Mouse (Mus musculus): Measurements from ENCODE around the gene Dnmt3b. TPM values are rescaled to one million over a fixed set of nuclear protein-coding genes. Genes with fewer than 3 reads are reported as not detected.
"Not testable (repeated sequence)": the region's sequence is repeated elsewhere in the genome, so short reads cannot be mapped to it uniquely, and the experiment has no call there.

Dnmt3b gene
- polyA plus RNA-seq, 3 experiments from 2014 or later, result 1.5 to 4.8 (median 3.7) TPM

GRCm38 (mm10) chr2:153638977-153639680 is 10.1 kb upstream of the Dnmt3b start:
- ATAC-seq, result peak; percentile 56

GRCm38 (mm10) chr2:153642496-153642895 is 6.8 kb upstream of the Dnmt3b start:
- no peak for ATAC-seq

GRCm38 (mm10) chr2:153642999-153643398 is 6.3 kb upstream of the Dnmt3b start:
- no peak for ATAC-seq

- no peak for ATAC-seq
Measured at GRCm38 (mm10) chr2:153648773-153649297, 415 bp upstream of the Dnmt3b start.

GRCm38 (mm10) chr2:153650014-153650687 is 901 bp downstream of the Dnmt3b start:
- peak; percentile 51 for ATAC-seq

- no peak for ATAC-seq
Measured at GRCm38 (mm10) chr2:153651681-153652080, 2.4 kb downstream of the Dnmt3b start.

- not testable (repeated sequence) for ATAC-seq
Measured at GRCm38 (mm10) chr2:153657659-153658058, 8.4 kb downstream of the Dnmt3b start.

- ATAC-seq, result no peak
Measured at GRCm38 (mm10) chr2:153660616-153661015, 11.4 kb downstream of the Dnmt3b start.

- ATAC-seq, result no peak
Measured at GRCm38 (mm10) chr2:153665401-153665800, 16.2 kb downstream of the Dnmt3b start.

- no peak for ATAC-seq
Measured at GRCm38 (mm10) chr2:153668754-153669376, 19.6 kb downstream of the Dnmt3b start.

GRCm38 (mm10) chr2:153670111-153670510 is 20.9 kb downstream of the Dnmt3b start:
- ATAC-seq, result no peak

- no peak for ATAC-seq
Measured at GRCm38 (mm10) chr2:153672619-153673018, 23.4 kb downstream of the Dnmt3b start.

- not testable (repeated sequence) for ATAC-seq
Measured at GRCm38 (mm10) chr2:153675364-153675763, 26.1 kb downstream of the Dnmt3b start.

GRCm38 (mm10) chr2:153676944-153677343 is 27.7 kb downstream of the Dnmt3b start:
- no peak for ATAC-seq

- no peak for ATAC-seq
Measured at GRCm38 (mm10) chr2:153677550-153677949, 28.3 kb downstream of the Dnmt3b start.

GRCm38 (mm10) chr2:153679959-153680358 is 30.7 kb downstream of the Dnmt3b start:
- no peak for ATAC-seq

- ATAC-seq, result not testable (repeated sequence)
Measured at GRCm38 (mm10) chr2:153693413-153693812, 44.2 kb downstream of the Dnmt3b start.

GRCm38 (mm10) chr2:153694462-153695085 is 45.3 kb downstream of the Dnmt3b start:
- peak; percentile 68 for ATAC-seq

- ATAC-seq, result no peak
Measured at GRCm38 (mm10) chr2:153696352-153696751, 47.1 kb downstream of the Dnmt3b start, which contains the start of gene Dnmt3c. Gene Dnmt3c (plus strand): TSS chr2:153696652.

- ATAC-seq, result no peak
Measured at GRCm38 (mm10) chr2:153703389-153703788, 54.1 kb downstream of the Dnmt3b start.

GRCm38 (mm10) chr2:153710701-153711330 is 61.6 kb downstream of the Dnmt3b start:
- ATAC-seq, result peak; percentile 56

GRCm38 (mm10) chr2:153712646-153713091 is 63.4 kb downstream of the Dnmt3b start:
- ATAC-seq, result no peak

Measured in inflammation-experienced regulatory T-cells, adult 6 months (primary cell).